Mouse (Mus musculus): ENCODE measurements at regions not wholly inside any gene's neighbourhood (a gene's known extent, or its start where the extent isn't known, plus 50 kb on each side); places are given as distances from the start of the nearest gene placed in this dataset.

GRCm38 (mm10) chr9:50257162-50257561 is 87.6 kb downstream of the Rpl10-ps3 start:
- DNase-seq (ENCODE audit: extremely low spot score, low spot score) = no peak

- no peak for DNase-seq (ENCODE audit: extremely low spot score, low spot score)
These were observed 99.6 kb downstream of the Rpl10-ps3 start for GRCm38 (mm10) chr9:50244982-50245671.

- no peak for DNase-seq (ENCODE audit: extremely low spot score, low spot score)
These were observed 103.8 kb downstream of the Rpl10-ps3 start for GRCm38 (mm10) chr9:50240923-50241322.

DNA sequence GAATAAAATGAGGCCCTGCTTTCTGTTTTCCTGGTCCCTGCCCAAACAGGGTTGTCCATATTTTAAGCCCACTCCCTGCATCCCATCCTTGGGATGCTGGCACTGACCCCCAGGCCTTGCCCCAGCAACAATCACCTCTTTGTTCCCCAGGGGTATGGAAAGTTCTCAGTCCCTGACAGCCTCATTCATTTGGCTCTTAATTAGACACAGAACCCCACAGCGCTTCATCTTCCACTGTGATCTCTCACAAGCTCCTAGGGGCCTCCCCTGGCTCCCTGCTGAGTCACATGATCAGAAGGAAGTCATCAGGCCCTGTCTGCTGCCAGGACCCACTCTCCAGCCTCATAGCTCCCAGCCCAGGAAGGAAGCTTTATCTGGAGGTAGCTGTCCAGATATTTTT is 108.9 kb downstream of the Rpl10-ps3 start:
- DNase-seq (ENCODE audit: extremely low spot score, low spot score) = peak; percentile 25

GRCm38 (mm10) chr9:50234655-50235054 is 110.1 kb downstream of the Rpl10-ps3 start:
- no peak for DNase-seq (ENCODE audit: extremely low spot score, low spot score)

- DNase-seq (ENCODE audit: extremely low spot score, low spot score) = no peak
These were observed 111.7 kb downstream of the Rpl10-ps3 start for GRCm38 (mm10) chr9:50232958-50233510.

DNA sequence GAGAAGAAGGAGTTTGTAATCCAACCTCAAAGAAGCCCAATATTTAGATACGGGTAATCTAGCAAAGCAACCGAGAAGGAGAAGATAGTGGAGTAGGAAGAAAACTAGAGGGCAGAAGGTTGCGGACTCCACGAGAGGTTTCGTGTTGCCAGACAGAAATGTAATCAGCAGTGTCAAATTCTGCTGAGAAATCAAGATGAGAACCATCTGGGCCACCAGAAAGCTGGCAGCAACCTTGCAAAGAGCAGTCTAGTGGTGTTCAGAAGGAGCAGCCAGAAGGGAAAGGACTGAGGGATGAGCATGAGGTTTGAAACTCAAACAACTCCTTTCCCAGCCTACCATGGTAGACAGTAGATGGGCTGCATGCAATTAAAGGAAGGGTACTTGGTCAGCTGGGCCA is 134.3 kb downstream of the Rpl10-ps3 start:
- no peak for DNase-seq (ENCODE audit: extremely low spot score, low spot score)

DNA sequence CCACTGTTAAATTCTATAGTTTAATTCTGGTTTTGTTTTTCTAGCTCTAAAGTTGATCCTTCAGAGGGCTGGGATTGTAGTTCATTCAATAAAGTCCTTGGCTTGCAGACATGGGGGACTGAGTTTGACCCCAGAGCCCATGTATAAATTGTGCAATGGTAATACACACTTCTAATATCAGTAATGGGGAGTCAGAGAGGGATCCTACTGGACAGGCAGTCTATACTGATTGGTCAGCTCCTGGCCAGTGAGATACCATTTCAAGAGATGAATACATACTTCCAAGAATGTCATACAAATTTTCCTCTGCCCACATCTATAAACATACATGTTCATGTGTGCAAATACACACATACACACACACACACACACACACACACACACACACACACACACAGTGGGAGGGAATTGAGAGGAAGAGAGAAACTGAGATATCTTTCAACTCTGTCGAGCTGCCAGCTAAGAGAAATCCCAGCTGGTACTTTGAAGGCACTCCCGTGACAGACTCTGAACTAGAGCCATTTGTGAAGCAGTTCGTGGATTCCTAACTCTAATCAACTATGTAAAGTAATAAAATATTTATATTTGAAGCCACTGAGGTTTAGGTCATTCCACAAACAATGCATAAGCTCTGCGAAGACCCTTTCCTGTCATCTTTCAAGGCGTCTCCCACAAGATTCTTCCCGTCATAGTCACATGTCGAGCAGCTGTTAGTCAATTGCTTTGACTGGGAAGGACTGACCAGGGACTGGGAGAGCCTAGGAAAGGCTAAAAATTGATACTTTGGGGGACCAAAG is 145.1 kb downstream of the Rpl10-ps3 start:
- DNase-seq (ENCODE audit: extremely low spot score, low spot score) = no peak

GRCm38 (mm10) chr9:50192400-50193110 is 152.2 kb downstream of the Rpl10-ps3 start:
- no peak for DNase-seq (ENCODE audit: extremely low spot score, low spot score)

DNA sequence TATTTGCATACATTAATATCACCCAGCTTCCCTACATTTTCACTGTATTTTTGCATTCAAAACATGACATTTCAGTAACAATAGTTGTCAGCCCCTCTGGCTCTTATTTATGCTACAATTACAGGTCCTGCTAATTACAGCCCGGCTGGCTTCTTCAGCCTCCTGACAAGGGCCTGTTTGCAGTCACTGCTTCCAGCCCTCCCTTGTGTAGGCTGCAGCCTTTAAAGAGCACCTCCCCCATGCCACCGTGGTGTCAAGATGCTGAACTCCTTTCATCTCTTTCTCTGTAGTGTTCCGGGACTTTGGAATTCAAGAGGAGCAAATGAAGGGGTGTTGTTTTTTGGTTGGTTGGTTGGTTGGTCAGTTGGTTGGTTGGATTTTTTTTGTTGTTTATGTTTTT is 153.6 kb downstream of the Rpl10-ps3 start:
- DNase-seq (ENCODE audit: extremely low spot score, low spot score) = no peak

- DNase-seq (ENCODE audit: extremely low spot score, low spot score) = no peak
These were observed 156.1 kb downstream of the Rpl10-ps3 start for GRCm38 (mm10) chr9:50188576-50189070.

DNA sequence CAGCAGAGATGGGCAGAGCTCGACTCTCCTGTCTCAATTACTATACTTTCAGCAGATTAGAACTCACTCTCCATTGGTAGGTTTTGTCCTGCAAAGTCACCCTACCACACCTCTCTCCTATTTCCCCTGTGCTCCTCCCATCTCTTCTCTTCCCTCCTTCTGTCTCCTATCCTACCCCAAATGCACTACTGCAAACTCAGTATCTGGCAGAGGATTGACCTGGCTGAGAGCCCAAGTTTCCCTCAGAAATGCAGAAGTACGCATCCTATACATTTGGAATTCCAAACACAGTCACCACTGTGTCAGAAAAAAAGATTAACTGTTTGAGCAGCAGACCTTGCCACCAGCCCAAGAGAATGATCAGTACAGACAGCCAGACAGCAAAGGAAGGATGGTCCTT is 163.4 kb downstream of the Rpl10-ps3 start:
- no peak for DNase-seq (ENCODE audit: extremely low spot score, low spot score)

- DNase-seq (ENCODE audit: extremely low spot score, low spot score) = no peak
These were observed 168.6 kb downstream of the Rpl10-ps3 start for GRCm38 (mm10) chr9:50176131-50176530.

DNA sequence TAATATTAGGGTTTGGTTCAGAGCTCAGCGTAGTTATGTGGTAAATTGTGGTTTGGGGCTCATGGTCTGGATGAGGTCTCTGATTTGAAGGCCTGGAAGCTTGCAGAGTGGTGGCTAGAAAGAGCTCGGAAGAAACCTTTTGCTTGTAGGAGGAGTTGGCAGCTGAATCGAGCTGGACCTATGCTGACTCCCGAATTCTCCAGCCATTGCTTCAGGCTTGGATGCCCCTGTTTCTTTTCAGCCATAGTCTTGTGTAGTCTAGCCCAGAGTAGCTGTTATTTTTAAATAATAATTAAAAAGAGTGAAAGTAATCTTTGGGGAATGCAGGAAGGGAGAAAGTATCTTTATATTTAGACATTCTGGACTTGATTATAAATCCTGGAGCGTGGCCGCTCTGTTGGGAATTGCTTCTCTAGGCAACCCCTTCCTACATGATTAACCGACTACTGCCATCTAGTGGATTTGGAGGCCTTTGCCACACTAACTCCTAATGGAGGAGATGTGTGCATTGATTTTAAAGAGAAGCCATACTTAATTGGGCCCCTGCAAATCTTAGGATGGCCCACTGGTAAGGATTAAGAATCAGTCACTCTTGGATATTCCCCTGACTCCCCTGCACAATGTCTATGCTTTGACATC is 172.8 kb downstream of the Rpl10-ps3 start:
- peak; percentile 47 for DNase-seq (ENCODE audit: extremely low spot score, low spot score)

GRCm38 (mm10) chr9:50171164-50171563 is 173.6 kb downstream of the Rpl10-ps3 start:
- DNase-seq (ENCODE audit: extremely low spot score, low spot score) = no peak

DNA sequence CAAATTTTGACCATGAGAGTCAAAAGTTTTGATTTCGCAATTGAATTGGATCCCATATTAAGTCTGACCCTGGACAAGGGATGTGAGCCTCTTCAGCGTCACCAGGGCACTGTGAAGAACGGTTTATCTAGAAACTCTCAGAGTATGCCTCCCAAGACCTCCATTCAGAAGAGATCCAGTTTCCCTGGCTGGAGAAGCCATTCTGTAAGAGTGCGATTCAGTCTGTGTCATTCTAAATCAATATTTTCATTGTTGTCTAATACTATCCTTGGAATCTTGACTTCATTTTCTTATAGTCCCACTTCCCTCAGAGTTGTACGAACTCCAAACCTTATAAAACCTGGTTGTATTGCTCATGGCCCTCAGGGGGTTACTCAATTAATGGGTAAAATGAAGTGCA is 174.1 kb downstream of the Rpl10-ps3 start:
- DNase-seq (ENCODE audit: extremely low spot score, low spot score) = no peak

GRCm38 (mm10) chr9:50154618-50155017 is 190.2 kb downstream of the Rpl10-ps3 start:
- no peak for DNase-seq (ENCODE audit: extremely low spot score, low spot score)

DNA sequence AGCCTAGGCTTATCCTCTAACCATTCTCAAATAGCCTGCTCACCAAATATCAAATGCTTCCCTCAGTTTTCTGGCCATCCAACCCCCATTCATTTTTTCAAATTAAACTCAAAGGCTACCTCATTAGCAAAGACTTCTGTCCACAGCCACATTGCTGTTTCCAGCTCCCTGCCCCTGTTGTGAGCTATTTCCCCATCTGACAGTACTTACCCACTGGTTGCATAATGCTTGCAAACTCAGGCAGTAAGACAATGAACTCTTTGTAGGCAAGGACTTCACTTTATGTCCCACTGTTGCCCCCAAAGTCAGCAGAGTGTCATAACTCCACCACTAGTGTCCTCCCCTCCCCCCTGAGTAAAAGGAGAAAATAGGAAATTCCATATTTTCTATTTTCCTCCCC is 194.7 kb downstream of the Rpl10-ps3 start:
- DNase-seq (ENCODE audit: extremely low spot score, low spot score) = no peak

GRCm38 (mm10) chr9:50142756-50143155 is 202.0 kb downstream of the Rpl10-ps3 start:
- DNase-seq (ENCODE audit: extremely low spot score, low spot score) = no peak

DNA sequence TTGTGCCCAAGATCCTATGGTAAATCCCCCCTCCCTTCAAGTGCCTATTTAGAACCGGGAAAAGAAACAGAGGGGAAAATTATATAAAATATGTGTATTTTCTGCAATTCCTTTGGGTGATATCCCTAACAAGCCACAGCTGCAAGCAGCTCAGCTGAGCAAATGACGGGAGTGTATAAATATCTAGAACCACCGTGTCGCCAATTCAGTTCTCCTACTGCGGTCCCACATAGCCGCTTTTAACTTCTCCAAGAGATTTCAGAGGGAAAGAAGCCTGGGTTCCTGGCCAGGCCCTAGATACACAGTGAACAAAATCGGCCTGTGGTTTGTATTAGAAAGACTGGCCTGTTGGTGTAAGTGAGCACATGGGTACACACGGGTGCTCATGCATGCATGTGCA is 202.7 kb downstream of the Rpl10-ps3 start:
- DNase-seq (ENCODE audit: extremely low spot score, low spot score) = no peak

DNA sequence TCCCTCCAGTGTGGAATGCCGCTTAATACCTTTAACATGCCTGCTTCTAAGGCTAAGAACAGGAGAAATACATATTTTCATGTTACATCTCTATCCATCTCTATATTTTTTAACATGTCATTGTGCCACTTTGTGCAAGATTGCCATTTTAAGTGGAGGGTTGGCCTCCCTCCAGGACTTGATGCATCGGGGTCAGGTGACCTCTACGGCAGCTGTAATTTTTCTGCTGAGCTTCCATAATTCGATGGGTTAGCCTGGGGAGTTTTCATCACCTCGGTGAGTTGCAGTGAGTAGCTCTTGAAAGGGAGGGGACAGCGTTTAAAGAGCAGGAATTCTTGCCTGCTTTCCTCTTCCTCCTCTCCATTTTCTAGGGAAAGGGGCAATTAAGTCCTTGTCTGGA is 203.6 kb downstream of the Rpl10-ps3 start:
- no peak for DNase-seq (ENCODE audit: extremely low spot score, low spot score)

All from neural tube, embryonic 10.5 days (tissue).